Mouse (Mus musculus) brain, embryonic 14.5 days (tissue): ENCODE measurements around the gene BC048403.

Experiments
- CTCF ChIP-seq: fragments of 200-500 bp; IDR thresholded peaks from 2 replicates; pipeline ENCODE4 v1.5.1; 2012; ENCODE audit warnings: inconsistent platforms, mild to moderate bottlenecking, moderate library complexity, borderline replicate concordance; ENCODE audit not compliant: insufficient read depth, insufficient read length; ENCODE audit errors: extremely low read depth
- POLR2A ChIP-seq: fragments of 200-500 bp; IDR thresholded peaks from 2 replicates; pipeline ENCODE4 v1.6.1; 2012; ENCODE audit warnings: mild to moderate bottlenecking, inconsistent platforms, borderline replicate concordance; ENCODE audit not compliant: poor library complexity, insufficient read depth, insufficient read length, severe bottlenecking; ENCODE audit errors: extremely low read depth

- TF ChIP-seq POLR2A (no peak), CTCF (no peak)
These were observed 8.6 kb upstream of the BC048403 start for GRCm38 (mm10) chr10:121731048-121731725.
